Mouse (Mus musculus) olfactory bulb, adult 2 months (tissue): Measurements from ENCODE around the gene Clcn5. TPM values are rescaled to one million over a fixed set of nuclear protein-coding genes. Genes with fewer than 3 reads are reported as not detected.

ENCODE experiments used
- H3K27ac ChIP-seq: fragments of 200-500 bp; 2 replicates; pipeline ENCODE4 v1.5.1; 2012; ENCODE audit warnings: low read depth, low read length; ENCODE audit not compliant: insufficient read depth
- H3K4me1 ChIP-seq: fragments of 200-500 bp; 2 replicates; pipeline ENCODE4 v1.6.1; 2012; ENCODE audit warnings: low read length; ENCODE audit not compliant: control insufficient read depth, insufficient read depth
- H3K4me3 ChIP-seq: fragments of 200-500 bp; 2 replicates; pipeline ENCODE4 v1.5.1; 2012; ENCODE audit warnings: mild to moderate bottlenecking, low read depth, low read length, moderate library complexity; ENCODE audit not compliant: insufficient read depth
- CTCF ChIP-seq: fragments of 200-500 bp; IDR thresholded peaks from 2 replicates; pipeline ENCODE4 v1.5.1; 2012; ENCODE audit warnings: low read depth, mild to moderate bottlenecking, low read length, moderate library complexity; ENCODE audit not compliant: insufficient read depth
- POLR2A ChIP-seq: fragments of 200-500 bp; IDR thresholded peaks from 2 replicates; pipeline ENCODE4 v1.6.1; 2012; ENCODE audit warnings: mild to moderate bottlenecking, low read depth, low read length, moderate library complexity; ENCODE audit not compliant: insufficient read depth
- WGBS: fragments of 180-500 bp; shearing (Covaris S2); methylation state at CpG from one replicate; pipeline ENCODE4 v1.1.7; 2018; 5-methylcytosine and 5-hydroxymethylcytosine counted together
- polyA plus RNA-seq: library from polyadenylated mRNA; stranded (reverse); fragments of >200 nt; gene quantifications from 2 replicates; pipeline ENCODE4 v1.2.4, GENCODE M21; 2012; ENCODE audit warnings: low replicate concordance; ENCODE audit not compliant: missing spikeins, insufficient read depth, insufficient read length

Clcn5 gene
- not detected in 2 replicates for polyA plus RNA-seq

GRCm38 (mm10) chrX:7319089-7319721 is at the start of gene Clcn5:
Gene Clcn5, minus strand, starts transcription at chrX:7319358.
- 13% methylated on average over 43 of the region's 43 CpGs for WGBS
- Histone ChIP-seq H3K27ac (peak within 1 kb of the TSS; percentile 83), H3K4me1 (0 out of 2 replicates have a peak, but pooled peaks cover 2% of the 10 kb centered on the region), H3K4me3 (peak within 1 kb of the TSS; percentile 94)
- TF ChIP-seq POLR2A (0 out of 2 replicates have a peak, but pooled peaks have one; percentile 19), CTCF (no peak)

GRCm38 (mm10) chrX:7325455-7325854 is 6.3 kb upstream of the Clcn5 start:
- WGBS: 54% methylated on average over 2 of the region's 2 CpGs
- TF ChIP-seq POLR2A: no peak
- no peak for TF ChIP-seq CTCF
- Histone ChIP-seq H3K4me3 (no peak overlapping the region), H3K4me1 (no peaks in the 10 kb centered on the region), H3K27ac (no peak overlapping the region)

GRCm38 (mm10) chrX:7322288-7322687 is 3.1 kb upstream of the Clcn5 start:
- TF ChIP-seq CTCF: no peak
- TF ChIP-seq POLR2A: no peak
- H3K27ac ChIP-seq: no peak overlapping the region
- WGBS: 11% methylated on average over 7 of the region's 7 CpGs
- no peak overlapping the region for H3K4me3 ChIP-seq
- H3K4me1 ChIP-seq: no peaks in the 10 kb centered on the region

- Histone ChIP-seq H3K4me3 (no peak overlapping the region), H3K4me1 (no peaks in the 10 kb centered on the region), H3K27ac (no peak overlapping the region)
- 72% methylated on average over 2 of the region's 2 CpGs for WGBS
- TF ChIP-seq POLR2A: no peak
- TF ChIP-seq CTCF: no peak
These were observed 1.4 kb upstream of the Clcn5 start for GRCm38 (mm10) chrX:7320571-7320970.

GRCm38 (mm10) chrX:7318551-7319025 is 570 bp downstream of the Clcn5 start:
- 12% methylated on average over 37 of the region's 37 CpGs for WGBS
- H3K27ac ChIP-seq: peak overlapping the region; percentile 83
- 0 out of 2 replicates have a peak, but pooled peaks cover 2% of the 10 kb centered on the region for H3K4me1 ChIP-seq
- peak overlapping the region; percentile 94 for H3K4me3 ChIP-seq
- TF ChIP-seq POLR2A (no peak), CTCF (no peak)

GRCm38 (mm10) chrX:7315115-7315514 is 4.0 kb downstream of the Clcn5 start:
- Histone ChIP-seq H3K4me1 (0 out of 2 replicates have a peak, but pooled peaks cover 2% of the 10 kb centered on the region), H3K4me3 (no peak overlapping the region), H3K27ac (no peak overlapping the region)
- WGBS: 47% methylated on average over 10 of the region's 10 CpGs
- no peak for TF ChIP-seq POLR2A

GRCm38 (mm10) chrX:7314645-7315044 is 4.5 kb downstream of the Clcn5 start:
- 0 out of 2 replicates have a peak, but pooled peaks cover 2% of the 10 kb centered on the region for H3K4me1 ChIP-seq
- H3K27ac ChIP-seq: no peak overlapping the region
- WGBS: 72% methylated on average over 4 of the region's 4 CpGs
- TF ChIP-seq POLR2A (no peak), CTCF (no peak)
- H3K4me3 ChIP-seq: no peak overlapping the region

GRCm38 (mm10) chrX:7308242-7308641 is 10.9 kb downstream of the Clcn5 start:
- WGBS: 43% methylated on average over 2 of the region's 2 CpGs
- Histone ChIP-seq H3K4me3 (no peak overlapping the region), H3K27ac (no peak overlapping the region), H3K4me1 (no peaks in the 10 kb centered on the region)
- TF ChIP-seq CTCF (no peak), POLR2A (no peak)

GRCm38 (mm10) chrX:7306861-7307260 is 12.3 kb downstream of the Clcn5 start:
- no peak overlapping the region for H3K27ac ChIP-seq
- WGBS: 49% methylated on average over 5 of the region's 5 CpGs
- H3K4me3 ChIP-seq: no peak overlapping the region
- TF ChIP-seq POLR2A (no peak), CTCF (no peak)
- no peaks in the 10 kb centered on the region for H3K4me1 ChIP-seq

GRCm38 (mm10) chrX:7292981-7293380 is 26.2 kb downstream of the Clcn5 start:
- H3K27ac ChIP-seq: no peak overlapping the region

More at GRCm38 (mm10) chrX:7292981-7293380, 26.2 kb downstream of the Clcn5 start:
- Histone ChIP-seq H3K4me3 (no peak overlapping the region), H3K4me1 (no peaks in the 10 kb centered on the region)
- 71% methylated on average over 2 of the region's 2 CpGs for WGBS
- TF ChIP-seq POLR2A: no peak
